Mouse (Mus musculus) cerebellum, adult 2 months (tissue): ENCODE data around the gene Fem1b.

Experiments
- CTCF ChIP-seq: fragments of 200-500 bp; IDR thresholded peaks from 2 replicates; pipeline ENCODE4 v1.5.1; 2011; ENCODE audit warnings: low read depth, mild to moderate bottlenecking, control low read depth, low read length, moderate library complexity, borderline replicate concordance; ENCODE audit not compliant: insufficient read depth
- POLR2A ChIP-seq: fragments of 200-500 bp; IDR thresholded peaks from 2 replicates; pipeline ENCODE4 v1.6.1; 2011; ENCODE audit warnings: low read length, control low read depth, borderline replicate concordance; ENCODE audit not compliant: insufficient read depth

DNA sequence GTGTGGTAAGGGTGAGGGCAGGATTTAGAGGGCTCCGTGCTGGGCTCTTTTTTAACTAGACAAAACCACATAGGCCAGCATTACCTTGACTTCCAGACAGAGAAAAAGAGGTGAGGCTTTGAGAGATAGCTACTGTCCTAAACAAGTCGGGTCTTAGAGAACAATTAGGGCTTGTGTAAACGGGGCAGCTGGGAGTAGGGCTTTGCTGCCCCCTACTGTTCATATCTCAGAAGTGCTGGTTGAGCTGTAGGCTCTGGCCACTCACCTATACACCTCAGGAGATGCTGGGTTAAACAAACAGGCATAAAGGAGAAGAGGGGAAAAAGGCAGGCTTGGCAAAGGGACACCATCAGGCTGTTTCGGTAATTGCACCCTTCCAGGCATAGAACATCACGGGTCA lies 34.3 kb downstream of the Fem1b start:
- TF ChIP-seq CTCF (peak; percentile 87), POLR2A (no peak)
